Mouse (Mus musculus) limb, embryonic 11.5 days (tissue): ENCODE data around the gene Siva1. TPM values are rescaled to one million over a fixed set of nuclear protein-coding genes. Genes with fewer than 3 reads are reported as not detected.

ENCODE experiments used
- ATAC-seq: fragments of 200-750 bp; cut with Nextera tagmentation; 2 replicates; pipeline ENCODE4 v1.8.0; 2017; ENCODE audit warnings: low read depth; ENCODE audit not compliant: insufficient number of reproducible peaks, low FRiP score, low TSS enrichment
- DNase-seq: peaks from one replicate; pipeline ENCODE4 v3.0.0-alpha.2; 2015; ENCODE audit warnings: low spot score
- H3K27ac ChIP-seq: fragments of 300-500 bp; sonication (generic); replicated peaks from 2 replicates; pipeline ENCODE4 v1.5.1; 2014; ENCODE audit warnings: low read depth, mild to moderate bottlenecking, low read length
- H3K27me3 ChIP-seq: fragments of 300-500 bp; sonication (generic); 2 replicates; pipeline ENCODE4 v1.6.1; 2014; ENCODE audit warnings: mild to moderate bottlenecking, low read length, mixed read lengths; ENCODE audit not compliant: control insufficient read depth, insufficient read depth
- H3K36me3 ChIP-seq: fragments of 300-500 bp; sonication (generic); 2 replicates; pipeline ENCODE4 v1.6.1; 2014; ENCODE audit warnings: mild to moderate bottlenecking, low read length, moderate library complexity, mixed read lengths; ENCODE audit not compliant: control insufficient read depth, insufficient read depth
- H3K4me1 ChIP-seq: fragments of 300-500 bp; sonication (generic); 2 replicates; pipeline ENCODE4 v1.6.1; 2014; ENCODE audit warnings: low read length, mixed read lengths; ENCODE audit not compliant: control insufficient read depth, insufficient read depth
- H3K4me2 ChIP-seq: fragments of 300-500 bp; sonication (generic); 2 replicates; pipeline ENCODE4 v1.6.1; 2014; ENCODE audit warnings: low read depth, mild to moderate bottlenecking, moderate library complexity; ENCODE audit not compliant: severe bottlenecking
- H3K4me3 ChIP-seq: fragments of 300-500 bp; sonication (generic); 2 replicates; pipeline ENCODE4 v1.5.1; 2014; ENCODE audit warnings: low read depth, low read length
- H3K9ac ChIP-seq: fragments of 300-500 bp; sonication (generic); 2 replicates; pipeline ENCODE4 v1.6.1; 2014; ENCODE audit warnings: mild to moderate bottlenecking, low read length
- H3K9me3 ChIP-seq: fragments of 300-500 bp; sonication (generic); 2 replicates; pipeline ENCODE4 v1.6.1; 2016; ENCODE audit warnings: low read length; ENCODE audit not compliant: control insufficient read depth
- WGBS: fragments of 180-500 bp; shearing (Covaris S2); extraction: QIAGEN DNeasy Blood & Tissue Kit; methylation state at CpG from one replicate; pipeline ENCODE4 v1.1.7; 2014; 5-methylcytosine and 5-hydroxymethylcytosine counted together
- polyA plus RNA-seq: library from polyadenylated mRNA; unstranded; fragments of >200 nt; fragmentation: Nextera tagmentation; extraction: Ambion mirVana; gene quantifications from 2 replicates; pipeline ENCODE4 v1.2.1, GENCODE M21; 2014

The Siva1 gene
- 294 TPM in 2 replicates for polyA plus RNA-seq

DNA sequence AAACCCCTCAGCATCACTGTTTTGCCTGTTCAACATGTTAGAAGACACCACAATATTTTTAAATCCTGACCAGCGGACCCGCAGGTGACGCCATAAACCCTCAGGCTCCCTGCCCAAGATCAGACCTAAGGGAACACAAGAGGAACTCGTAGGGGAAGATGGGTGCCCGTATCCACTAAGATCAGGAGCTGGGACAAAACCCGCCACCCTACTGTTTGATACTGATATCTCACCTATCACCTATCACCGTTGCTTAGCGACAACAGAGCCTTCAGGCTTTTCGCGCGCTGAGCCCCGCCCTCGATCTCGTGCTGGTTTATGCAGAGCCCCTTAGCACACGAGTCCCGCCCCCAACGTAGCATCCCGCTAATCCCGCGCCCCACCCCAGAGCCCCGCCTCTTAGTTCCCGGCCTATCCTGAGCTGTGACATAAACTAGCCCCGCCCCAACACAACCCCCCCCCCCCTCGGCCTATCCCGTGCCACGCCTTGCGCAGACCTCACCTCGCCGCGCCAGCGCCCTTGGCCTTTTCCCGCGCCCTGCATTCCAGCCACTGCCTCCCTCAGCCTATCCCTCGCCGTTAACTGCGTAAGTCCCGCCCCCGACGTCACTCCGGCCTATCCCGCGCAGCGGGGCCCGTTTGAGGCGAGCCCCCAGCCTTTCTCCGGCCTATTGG lies at the start of gene Siva1:
Gene Siva1, plus strand, starts transcription at position 500 of the 675 bp plus-strand sequence.
- Histone ChIP-seq H3K4me1 (peaks cover 7% of the 10 kb centered on the region; the same call in 1 of the 2 replicates), H3K27me3 (no peaks in the 10 kb centered on the region), H3K27ac (peak within 1 kb of the TSS; percentile 77), H3K9me3 (no peaks in the 10 kb centered on the region), H3K4me3 (peak within 1 kb of the TSS; percentile 64), H3K9ac (peak within 1 kb of the TSS; percentile 82), H3K36me3 (peaks cover 11% of the 10 kb centered on the region; the same call in 1 of the 2 replicates), H3K4me2 (peak within 1 kb of the TSS; percentile 94)
- DNase-seq (peak; percentile 99), ATAC-seq (peak; percentile 97)
- 1% methylated on average over 45 of the region's 46 CpGs for WGBS

DNA sequence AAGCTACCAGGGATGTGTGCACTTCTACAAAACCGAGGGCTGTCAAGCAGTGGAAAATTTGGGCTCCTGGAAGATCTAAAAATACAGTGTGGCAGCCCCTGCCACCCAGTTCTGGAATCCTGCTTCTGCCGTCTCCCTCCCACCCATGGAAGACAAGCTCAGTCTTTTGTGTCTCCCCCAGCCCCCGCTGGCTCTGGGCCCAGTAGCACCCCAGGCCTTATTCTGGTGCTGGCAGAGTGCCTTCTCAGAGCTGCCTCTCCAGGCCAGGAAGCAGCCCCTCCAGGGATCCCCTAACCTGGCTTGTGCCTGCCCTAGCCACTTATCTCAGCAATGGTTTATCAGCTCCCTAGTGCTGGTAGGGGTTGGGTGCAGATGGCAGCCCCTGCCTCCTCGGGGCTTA lies 49.5 kb upstream of the Siva1 start:
- Histone ChIP-seq H3K9ac (no peak overlapping the region), H3K4me1 (peaks cover 7% of the 10 kb centered on the region; the same call in 1 of the 2 replicates), H3K36me3 (no peaks in the 10 kb centered on the region), H3K4me2 (no peak overlapping the region), H3K4me3 (no peak overlapping the region), H3K27ac (no peak overlapping the region), H3K9me3 (no peaks in the 10 kb centered on the region), H3K27me3 (no peaks in the 10 kb centered on the region)
- DNase-seq (no peak), ATAC-seq (no peak)
- 60% methylated on average over 4 of the region's 4 CpGs for WGBS

DNA sequence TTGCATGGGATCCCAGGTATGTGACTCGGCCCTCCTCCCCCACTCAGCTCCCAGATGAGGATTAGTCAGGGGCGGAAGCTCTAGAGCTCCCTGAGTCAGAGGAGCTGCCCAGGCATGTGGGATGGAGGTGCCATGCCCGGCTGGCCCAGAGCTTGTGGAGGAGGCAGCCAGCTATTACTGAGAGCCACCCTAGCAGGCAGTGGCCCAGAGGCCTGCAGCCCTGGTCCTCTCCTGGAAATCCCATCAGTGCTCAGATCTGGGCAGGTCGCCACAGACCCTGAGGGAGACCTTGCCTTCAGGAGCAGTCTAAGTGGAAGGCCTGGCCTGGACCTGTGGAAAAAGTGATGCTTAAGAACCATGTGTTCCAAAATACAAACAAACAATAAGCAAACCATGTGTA lies 48.9 kb upstream of the Siva1 start:
- ATAC-seq = no peak
- no peak overlapping the region for H3K4me3 ChIP-seq
- no peak overlapping the region for H3K9ac ChIP-seq
- no peaks in the 10 kb centered on the region for H3K27me3 ChIP-seq
- no peak overlapping the region for H3K4me2 ChIP-seq
- peaks cover 9% of the 10 kb centered on the region; the same call in 1 of the 2 replicates for H3K4me1 ChIP-seq
- H3K27ac ChIP-seq = no peak overlapping the region
- no peaks in the 10 kb centered on the region for H3K9me3 ChIP-seq
- 76% methylated on average over 4 of the region's 4 CpGs for WGBS
- no peaks in the 10 kb centered on the region for H3K36me3 ChIP-seq
- DNase-seq = no peak

DNA sequence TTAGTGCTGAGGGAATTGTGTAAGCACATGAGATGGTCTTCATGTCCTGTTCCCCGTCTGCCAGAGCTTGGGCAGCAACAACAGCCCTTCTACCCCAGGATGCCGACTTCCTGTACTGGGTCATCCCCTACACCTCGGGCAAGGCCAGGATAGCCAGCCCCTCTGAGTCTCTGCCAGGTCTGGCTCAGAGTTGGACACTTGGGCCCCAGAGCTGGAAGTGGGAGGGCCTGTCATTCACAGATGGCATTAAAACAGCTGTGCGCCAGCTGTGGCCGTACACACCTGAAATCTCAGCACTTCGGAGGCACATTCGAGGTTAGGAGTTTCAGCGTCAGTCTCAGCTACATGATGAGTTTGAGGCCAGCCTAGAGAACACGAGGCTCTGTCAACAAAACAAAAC lies 48.0 kb upstream of the Siva1 start:
- no peak overlapping the region for H3K27ac ChIP-seq
- ATAC-seq = no peak
- peaks cover 9% of the 10 kb centered on the region; the same call in 1 of the 2 replicates for H3K4me1 ChIP-seq

DNA sequence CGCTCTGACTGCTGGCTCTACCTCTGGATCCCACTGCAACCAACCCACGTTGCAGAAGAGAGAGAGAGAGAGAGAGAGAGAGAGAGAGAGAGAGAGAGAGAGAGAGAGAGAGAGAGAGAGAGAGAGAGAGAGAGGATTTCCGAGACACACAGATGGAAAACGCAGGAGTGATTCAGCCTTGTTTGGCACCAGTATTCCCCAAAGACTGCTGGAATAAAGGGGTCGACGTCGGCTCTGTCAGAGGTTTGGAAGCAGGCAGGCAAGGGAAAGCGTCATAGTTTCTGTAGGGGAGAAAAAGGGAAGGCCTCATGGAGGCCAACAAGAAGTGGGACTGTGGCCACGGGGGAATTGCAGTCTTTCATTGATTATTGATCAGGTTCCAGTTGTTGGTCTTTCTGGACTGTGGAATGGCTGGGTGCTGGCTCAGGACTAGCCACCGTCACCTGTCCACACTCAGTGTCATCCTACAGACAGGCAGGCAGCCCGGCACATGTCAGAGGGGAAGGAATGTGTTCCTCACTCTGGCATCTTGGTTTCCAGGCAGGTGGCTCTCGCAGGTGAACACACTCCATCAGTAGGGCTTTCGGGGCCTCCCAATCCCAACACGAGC lies 47.5 kb upstream of the Siva1 start:
- DNase-seq (no peak), ATAC-seq (no peak)
- no peak overlapping the region for H3K27ac ChIP-seq
- H3K9ac ChIP-seq = no peak overlapping the region
- H3K4me1 ChIP-seq = peaks cover 9% of the 10 kb centered on the region; the same call in 1 of the 2 replicates
- no peaks in the 10 kb centered on the region for H3K36me3 ChIP-seq
- no peak overlapping the region for H3K4me2 ChIP-seq
- H3K27me3 ChIP-seq = no peaks in the 10 kb centered on the region
- H3K9me3 ChIP-seq = no peaks in the 10 kb centered on the region
- H3K4me3 ChIP-seq = no peak overlapping the region
- 80% methylated on average over 14 of the region's 14 CpGs for WGBS

More for the DNA sequence above, 48.0 kb upstream of the Siva1 start:
- no peaks in the 10 kb centered on the region for H3K27me3 ChIP-seq
- H3K9ac ChIP-seq = no peak overlapping the region
- H3K9me3 ChIP-seq = no peaks in the 10 kb centered on the region
- H3K4me2 ChIP-seq = no peak overlapping the region
- H3K4me3 ChIP-seq = no peak overlapping the region
- WGBS = 66% methylated on average over 9 of the region's 9 CpGs
- H3K36me3 ChIP-seq = no peaks in the 10 kb centered on the region
- DNase-seq = no peak

DNA sequence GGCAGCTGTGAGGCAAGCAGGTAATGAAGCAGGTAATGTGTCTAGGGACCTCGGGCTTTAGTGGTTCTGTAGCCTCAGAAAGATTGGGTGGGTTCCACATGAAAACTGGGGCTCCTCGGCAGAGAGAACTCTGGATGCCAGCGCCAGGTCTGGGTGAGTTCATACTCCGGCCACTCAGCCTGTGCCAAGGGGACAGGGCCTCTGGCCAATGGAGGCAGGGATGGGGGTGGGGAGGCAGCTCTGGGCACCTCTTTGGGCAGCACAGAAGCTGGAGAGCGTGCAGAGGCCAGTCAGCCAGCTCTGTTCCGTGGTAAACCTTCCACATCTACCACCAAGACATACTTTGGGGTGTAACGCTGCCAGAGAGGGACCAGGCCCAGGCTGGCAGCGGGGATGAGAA lies 46.9 kb upstream of the Siva1 start:
- H3K4me3 ChIP-seq = no peak overlapping the region
- no peaks in the 10 kb centered on the region for H3K9me3 ChIP-seq
- peaks cover 9% of the 10 kb centered on the region; the same call in 1 of the 2 replicates for H3K4me1 ChIP-seq
- no peak overlapping the region for H3K27ac ChIP-seq
- no peaks in the 10 kb centered on the region for H3K27me3 ChIP-seq
- no peaks in the 10 kb centered on the region for H3K36me3 ChIP-seq
- no peak overlapping the region for H3K9ac ChIP-seq
- no peak overlapping the region for H3K4me2 ChIP-seq
- 83% methylated on average over 8 of the region's 8 CpGs for WGBS
- DNase-seq (no peak), ATAC-seq (no peak)

DNA sequence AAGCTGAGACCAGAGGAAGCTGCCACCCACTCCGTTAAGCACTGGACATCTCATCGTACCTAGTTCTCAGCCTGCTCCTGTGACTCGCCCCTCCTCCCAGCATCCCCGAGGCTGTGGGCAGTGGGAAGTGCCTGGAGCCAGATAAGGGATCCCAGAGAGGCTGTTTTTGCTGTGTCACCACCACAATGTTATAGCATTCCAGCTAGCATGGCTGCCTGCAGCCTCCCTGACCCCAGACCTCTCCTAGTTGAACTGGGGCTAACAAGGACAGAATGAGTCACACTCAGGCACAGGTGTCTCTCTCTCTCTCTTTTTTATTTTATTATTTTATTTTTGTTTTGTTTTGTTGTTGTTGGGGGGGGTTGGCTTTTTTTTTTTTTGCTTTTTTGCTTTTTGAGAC lies 45.3 kb upstream of the Siva1 start:
- 30% methylated on average over 4 of the region's 4 CpGs for WGBS
- Histone ChIP-seq H3K4me2 (no peak overlapping the region), H3K9ac (no peak overlapping the region), H3K27me3 (no peaks in the 10 kb centered on the region), H3K27ac (no peak overlapping the region), H3K9me3 (no peaks in the 10 kb centered on the region), H3K4me1 (peaks cover 9% of the 10 kb centered on the region; the same call in 1 of the 2 replicates), H3K36me3 (no peaks in the 10 kb centered on the region), H3K4me3 (no peak overlapping the region)
- DNase-seq (no peak), ATAC-seq (no peak)

DNA sequence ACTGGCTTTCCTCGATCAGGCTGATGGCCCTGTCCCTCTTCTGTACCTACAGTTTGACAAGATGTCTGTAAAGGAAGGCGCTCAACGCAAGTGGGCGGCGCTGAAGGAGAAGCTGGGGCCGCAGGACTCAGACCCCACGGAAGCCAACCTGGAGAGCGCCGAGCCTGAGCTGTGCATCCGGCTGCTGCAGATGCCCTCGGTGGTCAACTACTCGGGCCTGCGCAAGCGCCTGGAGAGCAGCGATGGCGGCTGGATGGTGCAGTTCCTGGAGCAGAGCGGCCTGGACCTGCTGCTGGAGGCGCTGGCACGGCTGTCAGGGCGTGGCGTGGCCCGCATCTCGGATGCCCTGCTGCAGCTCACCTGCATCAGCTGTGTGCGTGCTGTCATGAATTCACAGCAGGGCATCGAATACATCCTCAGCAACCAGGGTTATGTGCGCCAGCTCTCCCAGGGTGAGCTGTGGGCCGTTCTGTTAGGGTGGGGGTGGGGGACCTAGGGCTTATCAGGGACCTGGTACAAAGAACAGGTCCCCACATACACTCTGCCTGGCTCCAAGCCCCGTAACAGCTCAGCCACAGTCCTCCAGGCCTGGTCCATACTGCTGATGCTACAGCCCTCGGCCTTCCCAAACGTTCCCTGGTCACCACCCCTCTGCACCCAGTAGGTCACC lies 44.4 kb upstream of the Siva1 start:
- whole genome bisulfite sequencing = 77% methylated on average over 30 of the region's 30 CpGs
- Histone ChIP-seq H3K27me3 (no peaks in the 10 kb centered on the region), H3K4me2 (no peak overlapping the region), H3K4me1 (peaks cover 9% of the 10 kb centered on the region; the same call in 1 of the 2 replicates), H3K36me3 (no peaks in the 10 kb centered on the region), H3K4me3 (no peak overlapping the region), H3K9me3 (no peaks in the 10 kb centered on the region), H3K27ac (no peak overlapping the region), H3K9ac (no peak overlapping the region)
- ATAC-seq (no peak), DNase-seq (no peak)
